Mouse (Mus musculus) cerebellum, adult (tissue): Measurements from ENCODE around the gene Arfip1.

ENCODE experiments used
- ATAC-seq: cut with Nextera tagmentation; 2 replicates; pipeline ENCODE4 v1.9.2; 2017; ENCODE audit warnings: mild to moderate bottlenecking, moderate library complexity, mixed read lengths; ENCODE audit not compliant: insufficient number of reproducible peaks, low FRiP score, low TSS enrichment

The Arfip1 gene

GRCm38 (mm10) chr3:84465822-84466500 is 116.5 kb downstream of the Arfip1 start:
- no peak for ATAC-seq

DNA sequence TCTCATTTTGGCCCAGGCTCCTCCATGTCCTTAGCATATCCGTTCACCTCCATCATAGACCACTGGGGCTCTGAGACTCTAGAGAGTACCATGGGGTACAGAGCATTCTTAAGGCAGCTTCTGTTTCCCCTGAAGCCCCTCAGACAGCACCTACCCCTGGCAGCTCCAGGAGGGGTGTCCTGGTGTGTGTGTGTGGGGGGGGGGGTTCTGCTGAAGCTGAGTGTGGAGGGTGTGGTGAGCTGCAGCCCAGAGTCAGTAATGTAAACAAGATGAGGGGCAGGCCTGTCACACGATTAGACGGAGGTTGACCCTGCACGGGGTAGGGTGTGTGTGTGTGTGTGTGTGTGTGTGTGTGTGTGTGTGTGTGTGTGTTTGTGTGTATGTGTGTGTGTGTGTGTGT is 120.7 kb downstream of the Arfip1 start:
- no peak for ATAC-seq

- ATAC-seq, result no peak
Measured at GRCm38 (mm10) chr3:84460952-84461351, 121.5 kb downstream of the Arfip1 start.

DNA sequence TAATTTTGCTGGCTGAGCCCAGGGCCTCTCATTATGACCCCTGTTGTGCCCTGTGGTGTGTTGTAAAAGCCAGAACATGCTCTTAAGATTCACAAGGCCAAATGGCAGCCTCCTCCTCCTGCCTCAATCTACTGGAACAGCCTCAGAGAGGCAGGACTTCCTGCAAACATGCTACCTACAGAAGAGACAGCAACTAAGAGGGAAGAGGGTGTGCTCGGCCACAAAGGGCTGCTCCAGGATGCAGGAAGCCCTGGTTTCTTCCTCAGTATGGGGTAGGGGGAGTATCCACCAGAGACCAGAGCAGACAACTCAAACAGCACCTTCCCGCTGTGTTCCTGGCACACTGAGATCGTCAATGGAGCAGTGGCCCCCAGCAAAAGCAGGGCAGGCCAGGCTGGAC is 121.9 kb downstream of the Arfip1 start:
- ATAC-seq, result no peak

DNA sequence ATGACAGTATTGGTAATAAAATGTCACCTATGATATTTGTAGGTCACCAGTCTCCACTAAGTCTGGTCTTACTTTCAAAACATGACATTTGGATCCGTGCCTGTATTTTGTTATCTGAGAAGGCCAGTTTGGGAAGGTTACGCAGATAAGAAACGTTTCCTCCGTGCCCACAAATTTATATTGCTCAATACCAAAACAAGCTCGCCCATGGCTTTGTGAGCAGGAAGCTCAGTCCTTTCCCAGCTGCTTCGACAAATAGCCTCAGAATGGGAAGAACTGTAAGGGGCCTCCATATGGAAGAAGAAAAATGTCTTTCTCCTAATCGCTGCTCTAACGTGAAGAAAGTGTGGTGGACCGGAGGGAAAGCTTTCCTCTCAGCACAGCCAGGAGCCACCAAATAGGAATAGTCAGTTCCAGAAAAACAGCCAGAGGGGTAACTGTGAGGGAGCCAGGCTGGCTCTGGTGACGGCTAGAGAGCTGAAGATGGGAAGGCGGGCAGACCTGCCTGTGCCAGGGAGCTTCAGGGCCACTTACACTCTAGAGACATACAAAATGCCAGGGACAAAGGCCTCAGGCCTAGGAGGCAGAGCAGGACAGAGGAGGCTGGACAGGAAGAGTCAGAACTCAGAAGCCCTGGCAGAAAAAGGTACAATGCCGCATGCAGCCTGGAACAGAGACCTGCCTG is 126.5 kb downstream of the Arfip1 start:
- ATAC-seq, result no peak

DNA sequence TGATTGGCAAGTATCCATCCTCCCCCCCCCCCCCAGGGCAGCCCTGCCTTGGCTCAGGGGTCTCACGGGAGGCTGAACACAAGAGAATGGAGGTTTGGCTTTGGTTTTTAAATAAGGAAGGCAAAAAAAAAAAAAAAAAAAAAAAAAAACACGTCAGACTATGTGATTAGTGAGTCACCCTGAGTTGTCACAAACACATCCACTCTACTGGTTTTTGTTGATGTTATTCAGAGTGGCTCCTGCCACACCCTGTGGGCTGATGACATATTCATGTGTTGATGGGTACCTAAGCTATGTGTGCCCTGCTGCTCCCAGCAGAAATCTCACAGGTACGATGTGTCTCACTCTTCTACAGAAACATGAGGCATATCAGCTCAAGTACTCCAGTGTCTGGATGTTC is 131.8 kb downstream of the Arfip1 start:
- no peak for ATAC-seq

DNA sequence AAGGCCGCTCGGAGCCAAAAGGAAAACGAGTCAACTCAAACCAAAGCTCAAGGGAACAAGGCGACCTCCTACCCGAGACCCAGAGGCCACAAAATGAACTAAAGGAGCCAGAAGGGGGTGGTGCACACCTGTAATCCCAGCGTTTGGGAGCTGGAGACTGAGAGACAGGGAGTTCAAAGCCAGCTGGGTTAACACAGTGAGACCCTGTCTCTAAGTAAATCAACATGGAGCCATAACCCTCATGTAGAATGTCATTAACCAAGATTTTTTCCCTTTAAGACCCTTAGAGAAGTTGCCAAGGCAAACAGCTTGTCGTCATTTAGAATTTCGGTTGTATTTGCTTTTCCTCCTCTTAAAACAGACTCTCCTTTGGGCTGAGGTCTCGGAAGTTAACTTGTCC is 133.4 kb downstream of the Arfip1 start:
- ATAC-seq, result no peak

- no peak for ATAC-seq
Measured at GRCm38 (mm10) chr3:84447803-84448202, 134.6 kb downstream of the Arfip1 start.
